Mouse (Mus musculus) limb, embryonic 12.5 days (tissue): ENCODE results near the gene Rtl1. TPM values are rescaled to one million over a fixed set of nuclear protein-coding genes. Genes with fewer than 3 reads are reported as not detected.

ENCODE experiments used
- ATAC-seq: fragments of 200-750 bp; cut with Nextera tagmentation; 2 replicates; pipeline ENCODE4 v1.8.0; 2017; ENCODE audit warnings: low read depth, moderate TSS enrichment; ENCODE audit not compliant: insufficient number of reproducible peaks, insufficient read depth, low FRiP score, low TSS enrichment
- H3K27ac ChIP-seq: fragments of 300-500 bp; sonication (generic); 2 replicates; pipeline ENCODE4 v1.5.1; 2016; ENCODE audit warnings: mild to moderate bottlenecking, moderate library complexity
- H3K27me3 ChIP-seq: fragments of 300-500 bp; sonication (generic); 2 replicates; pipeline ENCODE4 v1.6.1; 2016; ENCODE audit warnings: mild to moderate bottlenecking, moderate library complexity
- H3K36me3 ChIP-seq: fragments of 300-500 bp; sonication (generic); 2 replicates; pipeline ENCODE4 v1.6.1; 2016; ENCODE audit warnings: mild to moderate bottlenecking, moderate library complexity
- H3K4me1 ChIP-seq: fragments of 300-500 bp; sonication (generic); replicated peaks from 2 replicates; pipeline ENCODE4 v1.6.1; 2016
- H3K4me2 ChIP-seq: fragments of 300-500 bp; sonication (generic); 2 replicates; pipeline ENCODE4 v1.6.1; 2016; ENCODE audit warnings: mild to moderate bottlenecking, moderate library complexity
- H3K4me3 ChIP-seq: fragments of 300-500 bp; sonication (generic); replicated peaks from 2 replicates; pipeline ENCODE4 v1.5.1; 2016; ENCODE audit warnings: mild to moderate bottlenecking
- H3K9ac ChIP-seq: fragments of 300-500 bp; sonication (generic); replicated peaks from 2 replicates; pipeline ENCODE4 v1.6.1; 2016; ENCODE audit warnings: mild to moderate bottlenecking, moderate library complexity
- H3K9me3 ChIP-seq: fragments of 300-500 bp; sonication (generic); 2 replicates; pipeline ENCODE4 v1.6.1; 2016; ENCODE audit warnings: mild to moderate bottlenecking, moderate library complexity
- WGBS: fragments of 180-500 bp; shearing (Covaris S2); methylation state at CpG from one replicate; pipeline ENCODE4 v1.1.7; 2016; 5-methylcytosine and 5-hydroxymethylcytosine counted together
- polyA plus RNA-seq: library from polyadenylated mRNA; unstranded; fragments of >200 nt; fragmentation: Nextera tagmentation; extraction: Ambion mirVana; gene quantifications from 2 replicates; pipeline ENCODE4 v1.2.1, GENCODE M21; 2016

The Rtl1 gene
- polyA plus RNA-seq, 1 experiment from 2014 or later: 1.7 TPM

GRCm38 (mm10) chr12:109572259-109572658 lies 27.9 kb downstream of the Rtl1 start:
- no peak overlapping the region for H3K4me3 ChIP-seq
- peaks cover 93% of the 10 kb centered on the region for H3K36me3 ChIP-seq
- H3K9ac ChIP-seq: no peak overlapping the region
- H3K9me3 ChIP-seq: no peaks in the 10 kb centered on the region
- ATAC-seq: no peak
- no peaks in the 10 kb centered on the region for H3K4me1 ChIP-seq
- no peak overlapping the region for H3K27ac ChIP-seq
- H3K27me3 ChIP-seq: no peaks in the 10 kb centered on the region
- H3K4me2 ChIP-seq: no peak overlapping the region
- 86% methylated on average over 4 of the region's 4 CpGs for WGBS

DNA sequence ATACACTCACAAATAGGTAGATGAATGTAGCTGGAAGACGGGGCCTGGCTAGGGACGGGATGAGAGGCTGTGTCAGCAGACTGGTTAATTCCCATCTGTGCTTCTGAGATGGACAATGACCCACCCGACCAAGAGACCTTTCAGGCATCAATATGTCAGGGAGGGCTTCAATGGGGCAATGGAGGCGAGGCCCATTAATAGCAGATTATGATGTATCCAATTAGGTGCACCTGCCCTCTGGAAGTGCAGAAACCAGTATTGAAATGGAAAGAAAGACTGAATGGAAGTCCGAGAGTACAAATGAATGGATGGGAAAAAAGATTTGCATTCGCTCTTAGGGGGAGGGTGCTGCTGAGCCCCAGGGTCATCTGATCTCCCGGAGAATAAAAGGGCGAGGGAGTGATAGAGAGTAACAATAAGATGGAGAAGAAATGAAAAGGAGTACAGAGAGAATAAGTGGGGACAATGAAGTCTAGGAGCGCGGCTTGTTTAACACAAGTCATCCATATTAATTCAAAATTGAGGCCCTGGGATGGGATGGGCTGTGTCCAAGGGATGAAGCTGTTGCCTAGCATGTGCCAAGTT lies 39.9 kb downstream of the Rtl1 start:
- no peaks in the 10 kb centered on the region for H3K27me3 ChIP-seq
- peaks cover 20% of the 10 kb centered on the region for H3K4me1 ChIP-seq
- peaks cover 78% of the 10 kb centered on the region for H3K36me3 ChIP-seq
- no peak overlapping the region for H3K27ac ChIP-seq
- no peak overlapping the region for H3K4me3 ChIP-seq
- no peak overlapping the region for H3K4me2 ChIP-seq
- no peaks in the 10 kb centered on the region for H3K9me3 ChIP-seq
- H3K9ac ChIP-seq: no peak overlapping the region
- 90% methylated on average over 10 of the region's 10 CpGs for WGBS
- ATAC-seq: no peak

DNA sequence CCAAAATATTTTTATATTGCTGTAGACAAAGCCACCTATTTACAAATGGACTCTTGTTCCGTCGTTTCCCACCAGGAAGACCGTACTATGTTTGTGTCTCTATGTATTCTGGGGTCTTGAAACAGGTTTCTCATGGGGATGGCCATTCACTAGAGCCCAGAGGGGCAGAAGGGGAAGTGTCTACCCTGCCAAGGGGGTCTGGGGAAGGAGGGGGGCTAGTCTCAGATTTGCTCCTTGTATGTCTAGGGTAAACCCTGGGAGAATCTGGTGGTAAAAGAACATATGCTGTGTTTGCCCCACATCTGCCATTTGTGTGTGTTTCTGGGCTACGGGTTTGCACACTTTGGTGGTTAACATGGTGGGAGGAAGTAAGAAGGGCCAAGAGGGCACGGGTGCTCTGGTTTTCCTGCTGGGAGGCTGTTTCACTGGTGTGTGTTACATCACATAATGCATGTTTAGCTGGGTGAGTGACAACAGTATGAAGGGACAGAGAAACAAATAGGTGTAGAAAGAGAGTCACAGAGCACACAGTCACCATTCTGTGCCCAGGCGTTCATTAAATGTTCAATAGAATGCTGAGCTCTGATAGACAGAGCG lies 41.1 kb downstream of the Rtl1 start:
- ATAC-seq: no peak
- Histone ChIP-seq H3K9ac (no peak overlapping the region), H3K9me3 (no peaks in the 10 kb centered on the region), H3K4me3 (no peak overlapping the region), H3K36me3 (peaks cover 80% of the 10 kb centered on the region), H3K27ac (no peak overlapping the region), H3K27me3 (no peaks in the 10 kb centered on the region), H3K4me2 (no peak overlapping the region), H3K4me1 (peaks cover 32% of the 10 kb centered on the region)
- 86% methylated on average over 7 of the region's 7 CpGs for WGBS

- Histone ChIP-seq H3K9ac (no peak overlapping the region), H3K9me3 (no peaks in the 10 kb centered on the region), H3K27me3 (no peaks in the 10 kb centered on the region), H3K4me1 (peaks cover 36% of the 10 kb centered on the region), H3K36me3 (peaks cover 74% of the 10 kb centered on the region), H3K4me3 (no peak overlapping the region), H3K4me2 (no peak overlapping the region), H3K27ac (no peak overlapping the region)
- no peak for ATAC-seq
- 78% methylated on average over 12 of the region's 12 CpGs for WGBS
Measured at GRCm38 (mm10) chr12:109558226-109558824, 41.8 kb downstream of the Rtl1 start.

DNA sequence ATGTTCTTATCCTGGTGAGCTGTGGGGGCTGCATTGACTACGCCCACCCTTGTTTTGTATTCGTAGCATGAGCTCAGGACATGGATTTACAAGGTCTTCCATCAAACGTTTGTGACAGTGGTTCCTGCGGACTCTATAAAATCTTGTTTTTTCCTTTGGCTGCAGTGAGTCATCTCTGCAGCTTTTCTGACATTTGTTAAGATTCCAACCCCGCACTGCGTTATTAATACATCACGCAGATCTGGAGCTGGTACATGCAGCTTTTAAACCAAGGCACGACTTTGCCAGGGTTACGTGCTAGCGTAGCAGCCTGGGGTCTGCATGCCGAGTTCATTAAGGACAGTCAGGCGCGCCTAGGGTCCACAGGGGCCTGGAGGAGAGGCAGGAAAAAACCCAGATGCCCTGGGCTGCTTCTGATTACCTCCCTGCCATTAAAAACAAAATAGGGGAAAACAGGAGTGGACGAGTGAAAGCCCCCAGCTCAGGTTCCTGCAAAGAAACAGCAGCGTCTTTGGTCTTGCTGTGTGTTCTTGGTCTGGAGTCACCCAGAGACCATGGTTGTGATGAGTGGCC lies 44.2 kb downstream of the Rtl1 start:
- no peak for ATAC-seq
- Histone ChIP-seq H3K4me1 (peaks cover 55% of the 10 kb centered on the region), H3K9me3 (no peaks in the 10 kb centered on the region), H3K36me3 (peaks cover 64% of the 10 kb centered on the region), H3K4me3 (no peak overlapping the region), H3K27me3 (no peaks in the 10 kb centered on the region), H3K27ac (peak overlapping the region; percentile 59), H3K9ac (no peak overlapping the region), H3K4me2 (peak overlapping the region; percentile 24; the same call in 1 of the 2 replicates)
- WGBS: 26% methylated on average over 15 of the region's 15 CpGs

- Histone ChIP-seq H3K4me1 (peaks cover 57% of the 10 kb centered on the region), H3K4me3 (no peak overlapping the region), H3K27me3 (no peaks in the 10 kb centered on the region), H3K36me3 (peaks cover 63% of the 10 kb centered on the region), H3K9me3 (no peaks in the 10 kb centered on the region), H3K27ac (peak overlapping the region; percentile 79; the same call in 1 of the 2 replicates), H3K9ac (no peak overlapping the region), H3K4me2 (no peak overlapping the region)
- ATAC-seq: no peak
- WGBS: 91% methylated on average over 1 of the region's 1 CpGs
Measured at GRCm38 (mm10) chr12:109553568-109553967, 46.6 kb downstream of the Rtl1 start.

DNA sequence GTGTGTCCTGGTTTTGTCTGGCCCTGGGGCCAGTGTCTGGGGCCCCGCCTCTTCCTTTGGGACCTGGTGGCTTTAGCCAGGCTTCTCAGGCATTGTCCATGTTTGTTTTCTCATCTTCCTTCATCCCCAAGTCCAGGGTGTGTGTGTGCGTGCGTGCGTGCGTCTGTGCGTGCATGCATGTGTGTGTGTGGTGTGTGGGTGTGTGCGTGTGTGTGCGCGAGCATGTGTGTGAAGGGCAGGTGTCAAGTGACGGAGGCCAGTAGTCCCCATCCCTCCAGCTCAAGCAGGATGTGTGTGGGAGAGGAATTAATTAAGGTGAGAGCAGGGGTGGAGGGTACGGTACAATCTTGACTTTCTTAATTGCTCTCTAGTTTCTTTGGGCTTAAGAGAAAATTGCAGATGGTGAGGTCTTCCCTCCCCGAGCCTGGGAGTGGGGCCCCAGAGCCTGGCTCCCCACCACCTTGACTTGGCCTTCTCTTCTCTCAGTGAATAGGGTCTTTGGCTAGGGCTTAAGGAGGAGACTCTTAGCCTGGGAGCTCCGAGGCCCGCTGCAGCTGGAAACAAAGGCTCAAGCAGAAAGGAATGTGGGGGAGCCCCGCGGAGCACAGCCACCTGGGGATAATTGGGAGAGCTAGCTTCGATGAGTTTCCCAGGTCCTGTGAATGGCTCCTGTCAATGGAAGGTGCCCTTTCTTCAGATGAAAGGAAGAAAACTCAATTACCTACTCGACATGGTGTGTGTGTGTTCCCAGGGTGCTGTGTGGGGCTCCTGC lies 47.2 kb downstream of the Rtl1 start:
- Histone ChIP-seq H3K4me2 (0 out of 2 replicates have a peak overlapping the region, but pooled peaks have one; percentile 1), H3K4me3 (no peak overlapping the region), H3K27me3 (no peaks in the 10 kb centered on the region), H3K36me3 (peaks cover 64% of the 10 kb centered on the region), H3K27ac (peak overlapping the region; percentile 79), H3K4me1 (peaks cover 60% of the 10 kb centered on the region), H3K9me3 (no peaks in the 10 kb centered on the region), H3K9ac (no peak overlapping the region)
- WGBS: 35% methylated on average over 18 of the region's 18 CpGs
- ATAC-seq: peak; percentile 23; the same call in 1 of the 2 replicates

DNA sequence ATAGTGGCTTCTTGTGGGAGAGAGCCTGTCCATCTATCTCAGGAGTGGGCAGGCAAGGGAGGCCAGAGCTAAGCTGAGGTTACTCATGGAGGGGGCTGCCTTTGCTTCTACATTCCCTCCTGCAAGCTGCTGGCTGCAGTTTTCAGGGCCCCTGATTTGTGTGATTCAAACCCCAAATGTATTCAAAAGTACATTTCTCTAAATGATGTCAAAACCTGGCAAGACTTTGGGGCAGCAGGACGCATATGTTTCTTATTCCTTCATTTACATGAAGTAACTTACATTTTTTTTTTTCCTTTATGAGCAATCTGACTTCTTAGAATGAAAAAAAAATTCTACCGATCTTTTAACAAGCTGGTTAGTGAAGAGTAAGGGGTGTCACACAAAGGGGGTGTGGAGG lies 48.4 kb downstream of the Rtl1 start:
- peaks cover 63% of the 10 kb centered on the region for H3K36me3 ChIP-seq
- 55% methylated on average over 2 of the region's 2 CpGs for WGBS
- H3K27ac ChIP-seq: peak overlapping the region; percentile 79; the same call in 1 of the 2 replicates
- H3K4me2 ChIP-seq: no peak overlapping the region
- H3K4me1 ChIP-seq: peaks cover 59% of the 10 kb centered on the region
- H3K27me3 ChIP-seq: no peaks in the 10 kb centered on the region
- no peak overlapping the region for H3K4me3 ChIP-seq
- no peaks in the 10 kb centered on the region for H3K9me3 ChIP-seq
- H3K9ac ChIP-seq: no peak overlapping the region
- no peak for ATAC-seq

DNA sequence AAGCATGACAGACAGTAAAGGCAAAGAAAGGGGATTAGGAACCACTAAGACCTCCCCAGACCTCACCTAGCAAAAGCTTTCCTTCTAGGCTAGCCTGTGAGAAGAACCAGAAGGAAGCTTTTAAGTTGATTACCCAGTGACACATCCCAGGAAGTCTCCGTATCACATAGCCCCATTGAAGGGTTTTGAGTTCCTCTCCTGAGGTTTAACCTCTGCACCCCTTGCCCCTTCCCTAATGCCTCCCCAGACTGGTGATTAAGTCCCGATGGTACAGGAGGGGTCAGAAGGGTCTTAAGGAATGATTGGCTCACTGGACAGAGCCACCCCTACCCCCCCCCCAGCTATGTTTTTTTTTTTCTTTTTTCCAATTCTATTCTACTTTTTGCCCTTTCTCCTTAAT lies 53.0 kb downstream of the Rtl1 start:
- H3K9ac ChIP-seq: no peak overlapping the region
- H3K4me1 ChIP-seq: peaks cover 18% of the 10 kb centered on the region
- 35% methylated on average over 2 of the region's 2 CpGs for WGBS
- no peak for ATAC-seq
- H3K36me3 ChIP-seq: peaks cover 55% of the 10 kb centered on the region
- H3K4me3 ChIP-seq: no peak overlapping the region
- no peak overlapping the region for H3K27ac ChIP-seq
- H3K27me3 ChIP-seq: no peaks in the 10 kb centered on the region
- H3K9me3 ChIP-seq: peaks cover 15% of the 10 kb centered on the region
- H3K4me2 ChIP-seq: no peak overlapping the region

DNA sequence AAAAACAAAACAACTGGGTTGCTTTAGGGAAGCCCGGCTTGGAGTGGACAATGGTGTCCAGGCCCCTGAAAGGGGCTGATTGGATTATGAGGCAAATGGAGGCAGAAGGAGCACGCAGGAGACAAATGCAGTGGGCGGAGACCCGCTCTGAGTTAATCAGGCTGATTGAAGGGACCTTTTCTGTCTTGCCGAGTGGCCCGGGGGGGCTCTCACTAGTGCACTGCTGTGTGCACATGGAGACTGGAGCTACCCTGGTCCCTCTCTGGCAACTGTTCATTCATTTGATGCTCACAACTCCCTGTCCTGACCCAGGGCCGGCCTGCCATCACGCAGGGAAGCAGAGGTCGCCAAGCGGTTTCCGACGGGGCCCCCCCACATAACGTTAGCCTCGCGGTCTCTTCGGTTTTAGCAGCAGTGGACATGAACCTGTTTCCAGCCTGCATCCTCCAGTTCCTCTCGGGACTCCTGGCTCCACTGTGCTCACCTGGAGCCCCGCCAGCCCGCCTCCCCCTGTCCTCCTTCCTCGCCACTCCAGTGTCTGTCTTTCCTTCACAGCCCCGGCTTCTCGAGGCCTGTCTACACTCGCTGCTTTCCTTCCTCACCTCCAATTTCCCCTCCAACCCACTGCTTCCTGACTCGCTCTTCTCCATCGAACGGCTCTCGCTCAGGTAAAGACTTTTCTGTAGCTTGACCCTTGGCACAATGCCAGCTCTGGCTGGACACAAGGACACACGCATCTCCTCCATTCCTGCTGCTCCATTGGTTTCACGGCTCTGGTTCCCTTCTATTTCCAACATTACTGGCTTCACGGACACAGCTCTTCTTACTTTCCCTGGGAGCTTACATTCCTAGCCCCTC lies 54.0 kb downstream of the Rtl1 start:
- H3K4me3 ChIP-seq: no peak overlapping the region
- H3K4me1 ChIP-seq: peaks cover 12% of the 10 kb centered on the region; the same call in 1 of the 2 replicates
- H3K4me2 ChIP-seq: no peak overlapping the region
- 70% methylated on average over 30 of the region's 30 CpGs for WGBS
- peaks cover 25% of the 10 kb centered on the region for H3K9me3 ChIP-seq
- H3K27me3 ChIP-seq: no peaks in the 10 kb centered on the region
- no peak overlapping the region for H3K9ac ChIP-seq
- ATAC-seq: no peak
- peaks cover 55% of the 10 kb centered on the region for H3K36me3 ChIP-seq
- H3K27ac ChIP-seq: no peak overlapping the region
